Mouse (Mus musculus): ENCODE data around the gene Gm13762. TPM values are rescaled to one million over a fixed set of nuclear protein-coding genes. Genes with fewer than 3 reads are reported as not detected.
"Not testable (repeated sequence)": the region's sequence is repeated elsewhere in the genome, so short reads cannot be mapped to it uniquely, and the experiment has no call there.

Gm13762 gene
- not detected for total RNA-seq (2021)

DNA sequence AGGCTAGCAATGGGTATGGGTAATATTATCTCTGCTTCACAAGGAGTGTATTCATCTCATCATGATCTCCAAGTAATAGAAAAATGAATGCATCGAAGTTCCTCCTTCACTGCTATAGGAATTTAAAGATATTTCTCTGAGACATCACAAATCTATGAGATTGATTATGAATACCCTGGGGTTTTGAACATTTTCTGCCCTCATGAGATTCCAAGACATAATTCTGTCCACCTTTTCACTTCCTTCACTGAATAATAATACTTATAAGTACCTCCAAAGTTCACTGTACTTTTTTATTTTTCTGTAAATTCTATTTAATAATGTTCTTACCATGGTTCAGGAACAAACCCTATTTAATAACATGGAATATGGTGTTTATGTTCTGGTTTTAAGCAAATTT, at the start of gene Gm13762:
Gm13762 (minus strand) TSS at position 101 of the 400 bp plus-strand sequence.
- no peak for DNase-seq (ENCODE audit: extremely low spot score in 1 of 2, low spot score in 2 of 2)
- intact Hi-C loops (cut with DNase I) = no loop called here

DNA sequence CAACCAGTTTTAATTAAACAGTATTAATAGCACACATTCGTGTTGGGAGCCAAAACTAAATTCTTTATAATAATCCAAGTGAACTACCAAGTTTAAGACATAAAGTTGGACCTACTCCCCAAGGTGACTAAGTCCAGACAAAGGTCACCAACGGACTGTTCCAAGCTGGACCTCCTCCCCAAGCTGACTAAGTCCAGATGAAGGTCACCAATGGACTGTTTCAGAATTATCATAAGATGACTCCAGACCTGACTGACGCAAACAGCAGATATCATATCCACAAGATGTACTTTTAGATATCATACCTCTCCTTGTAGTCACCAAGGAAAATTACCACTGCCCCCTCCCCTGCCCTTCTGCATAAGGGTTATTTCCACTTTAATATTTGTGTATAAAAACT, 41.4 kb upstream of the Gm13762 start:
- DNase-seq (ENCODE audit: extremely low spot score in 1 of 2, low spot score in 2 of 2); intact Hi-C loops (cut with DNase I): not testable (repeated sequence)

DNA sequence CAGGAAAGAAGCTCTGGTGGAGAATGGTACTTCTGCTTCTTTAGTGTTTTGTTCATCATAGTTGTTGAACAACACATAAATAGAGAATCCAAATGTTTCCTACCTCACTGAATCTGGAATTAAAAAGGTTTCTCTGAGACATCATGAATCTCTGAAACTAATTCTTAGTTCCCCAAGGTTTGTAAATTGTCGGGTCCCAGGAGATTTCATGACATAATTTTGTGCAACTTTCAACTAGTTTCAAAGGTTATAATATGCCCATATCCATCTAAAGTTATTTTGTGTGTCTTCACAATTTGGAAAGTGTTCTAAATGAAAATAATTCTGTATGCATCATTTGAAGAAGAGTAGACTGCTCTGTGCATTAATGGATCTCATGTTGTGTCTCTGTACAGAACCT, 38.2 kb upstream of the Gm13762 start, which contains the start of gene Olfr1216:
Olfr1216 (minus strand) TSS at position 101 of the 400 bp plus-strand sequence.
- intact Hi-C loops (cut with DNase I) = no loop called here
- DNase-seq (ENCODE audit: extremely low spot score in 1 of 2, low spot score in 2 of 2) = no peak

DNA sequence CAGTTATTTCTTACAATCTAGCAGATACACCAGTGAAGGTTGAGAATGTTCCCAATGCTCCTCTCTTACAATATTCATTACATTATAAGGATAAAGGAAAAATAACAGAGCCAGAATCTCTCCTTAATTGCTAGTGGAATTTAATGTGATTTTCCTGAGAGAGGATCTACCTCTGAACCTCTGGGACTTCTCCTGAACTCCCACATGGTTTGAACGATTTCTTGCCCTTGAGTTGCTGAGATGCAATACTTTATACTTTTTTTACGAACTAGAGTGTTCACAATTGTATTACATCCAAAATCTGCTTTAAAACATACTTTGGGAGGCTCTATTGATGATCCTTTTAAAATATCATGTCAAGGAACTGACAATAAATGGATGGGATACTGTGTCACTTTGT, 26.8 kb upstream of the Gm13762 start, which contains the start of gene Olfr1215:
Olfr1215 (minus strand) TSS at position 101 of the 400 bp plus-strand sequence.
- DNase-seq (ENCODE audit: extremely low spot score in 1 of 2, low spot score in 2 of 2) = no peak
- intact Hi-C loops (cut with DNase I) = no loop called here

DNA sequence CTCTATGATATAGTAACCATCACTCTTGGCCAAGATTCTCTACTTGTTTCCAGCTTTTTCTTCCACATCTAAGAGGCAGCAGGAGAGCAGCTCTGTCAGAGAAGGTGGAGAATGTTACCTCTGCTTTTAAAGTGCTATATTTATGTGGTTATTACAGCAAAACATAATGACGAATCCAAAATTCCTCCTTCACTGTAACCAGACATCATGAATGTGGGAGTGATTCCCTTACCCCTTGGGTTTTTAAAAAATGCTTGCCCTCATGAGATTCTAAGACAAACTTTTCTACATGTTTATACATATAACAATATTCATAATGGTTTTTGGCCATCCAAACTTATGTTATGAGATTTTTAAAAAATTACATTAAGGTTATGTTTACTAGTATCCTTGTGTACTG, 12.5 kb upstream of the Gm13762 start, which contains the start of gene Olfr1214:
Olfr1214 (minus strand) TSS at position 101 of the 400 bp plus-strand sequence.
- intact Hi-C loops (cut with DNase I) = no loop called here
- DNase-seq (ENCODE audit: extremely low spot score in 1 of 2, low spot score in 2 of 2) = no peak

DNA sequence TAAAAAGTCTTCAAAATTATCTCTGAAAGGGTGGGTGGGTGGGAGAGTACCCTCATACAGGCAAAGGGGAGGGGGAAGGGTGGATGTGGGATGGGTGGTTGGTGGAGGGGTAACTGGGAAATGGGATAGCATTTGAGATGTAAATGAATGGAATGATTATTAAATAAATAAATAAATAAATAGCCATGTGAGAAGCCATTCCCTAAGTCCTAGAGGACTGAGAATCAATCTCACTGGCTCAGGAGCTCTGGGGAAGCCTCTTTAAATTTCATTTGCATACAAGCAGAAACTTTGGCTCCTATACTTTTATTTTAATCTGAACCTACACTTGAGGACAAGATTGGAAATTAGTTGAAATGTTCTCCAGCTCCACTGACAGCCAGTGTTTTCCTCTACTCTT, 26.4 kb downstream of the Gm13762 start, which contains the start of gene Olfr1212:
Olfr1212 (plus strand) TSS at position 301 of the 400 bp plus-strand sequence.
- intact Hi-C loops (cut with DNase I) = no loop called here

DNA sequence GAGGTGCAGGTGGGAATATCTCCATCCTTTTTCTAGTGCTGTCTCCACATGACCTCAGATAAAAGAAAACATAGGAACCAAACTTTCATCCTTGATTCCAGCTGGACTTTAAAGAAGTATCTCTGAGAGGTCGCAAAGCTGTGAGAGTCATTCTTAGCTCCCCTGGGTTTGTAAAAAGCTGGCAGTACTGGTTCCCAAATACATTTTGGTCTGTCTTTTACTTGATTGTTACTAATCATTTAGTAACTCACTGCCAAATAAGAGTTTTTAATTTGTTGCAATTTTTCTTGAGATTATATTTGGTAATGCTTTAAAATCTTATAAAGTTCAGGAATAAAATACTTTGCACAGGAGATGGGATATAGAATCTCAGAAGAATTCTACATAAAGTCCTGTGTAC, 42.1 kb downstream of the Gm13762 start, which contains the start of gene Olfr1211:
Olfr1211 (minus strand) TSS at position 101 of the 400 bp plus-strand sequence.
- DNase-seq (ENCODE audit: extremely low spot score in 1 of 2, low spot score in 2 of 2) = no peak

More for the DNA sequence above, 26.4 kb downstream of the Gm13762 start, which contains the start of gene Olfr1212:
- no peak for DNase-seq (ENCODE audit: extremely low spot score in 1 of 2, low spot score in 2 of 2)

More for the DNA sequence above, 42.1 kb downstream of the Gm13762 start, which contains the start of gene Olfr1211:
- intact Hi-C loops (cut with DNase I) = no loop called here

Other genes starting within 250 kb of the Gm13762 start
- not detected for gene Olfr1197, start 247.9 kb downstream of the Gm13762 start, total RNA-seq (2021)
- gene Olfr1198, start 228.9 kb downstream of the Gm13762 start, total RNA-seq (2021) = not detected
- not detected for gene Olfr1199, start 219.8 kb downstream of the Gm13762 start, total RNA-seq (2021)
- not detected for gene Olfr1200, start 209.8 kb downstream of the Gm13762 start, total RNA-seq (2021)
- gene Olfr1201, start 187.2 kb downstream of the Gm13762 start, total RNA-seq (2021) = not detected
- not detected for gene Olfr1202, start 165.8 kb downstream of the Gm13762 start, total RNA-seq (2021)
- gene Olfr1205, start 150.5 kb downstream of the Gm13762 start, total RNA-seq (2021) = not detected
- not detected for gene Olfr1204, start 131.0 kb downstream of the Gm13762 start, total RNA-seq (2021)
- not detected for gene Olfr1206, start 117.0 kb downstream of the Gm13762 start, total RNA-seq (2021)
- gene Olfr1208, start 78.0 kb downstream of the Gm13762 start, total RNA-seq (2021) = not detected
- gene Olfr1209, start 65.1 kb downstream of the Gm13762 start, total RNA-seq (2021) = not detected
- gene Olfr1211, start 42.2 kb downstream of the Gm13762 start, total RNA-seq (2021) = not detected
- gene Olfr1212, start 26.3 kb downstream of the Gm13762 start, total RNA-seq (2021) = not detected
- gene Olfr1214, start 12.4 kb upstream of the Gm13762 start, total RNA-seq (2021) = not detected
- gene Olfr1215, start 26.7 kb upstream of the Gm13762 start, total RNA-seq (2021) = not detected
- not detected for gene Olfr1216, start 38.1 kb upstream of the Gm13762 start, total RNA-seq (2021)
- not detected for gene Olfr1217, start 51.8 kb upstream of the Gm13762 start, total RNA-seq (2021)
- not detected for gene Olfr1218, start 80.9 kb upstream of the Gm13762 start, total RNA-seq (2021)
- not detected for gene Olfr1219, start 103.2 kb upstream of the Gm13762 start, total RNA-seq (2021)
- not detected for gene Olfr1220, start 126.6 kb upstream of the Gm13762 start, total RNA-seq (2021)
- not detected for gene Olfr1221, start 137.0 kb upstream of the Gm13762 start, total RNA-seq (2021)
- gene Olfr1222, start 152.8 kb upstream of the Gm13762 start, total RNA-seq (2021) = not detected
- not detected for gene Olfr1223, start 171.3 kb upstream of the Gm13762 start, total RNA-seq (2021)
- not detected for gene Olfr1224-ps1, start 183.8 kb upstream of the Gm13762 start, total RNA-seq (2021)
- gene Olfr1225, start 194.4 kb upstream of the Gm13762 start, total RNA-seq (2021) = not detected
- gene Olfr1226, start 219.8 kb upstream of the Gm13762 start, total RNA-seq (2021) = not detected

All from left cerebral cortex, postnatal 10 days (tissue).